Mouse (Mus musculus) E14TG2a.4 (cell line): ENCODE data around the gene Tnfrsf8.

Source experiments
- CTCF ChIP-seq: conservative IDR thresholded peaks from 2 replicates; pipeline ENCODE4 v1.5.1; 2014; ENCODE audit warnings: low read length
- NANOG ChIP-seq: IDR thresholded peaks from 2 replicates; pipeline ENCODE4 v1.6.1; 2014; ENCODE audit warnings: borderline replicate concordance, low read length, mixed read lengths

DNA sequence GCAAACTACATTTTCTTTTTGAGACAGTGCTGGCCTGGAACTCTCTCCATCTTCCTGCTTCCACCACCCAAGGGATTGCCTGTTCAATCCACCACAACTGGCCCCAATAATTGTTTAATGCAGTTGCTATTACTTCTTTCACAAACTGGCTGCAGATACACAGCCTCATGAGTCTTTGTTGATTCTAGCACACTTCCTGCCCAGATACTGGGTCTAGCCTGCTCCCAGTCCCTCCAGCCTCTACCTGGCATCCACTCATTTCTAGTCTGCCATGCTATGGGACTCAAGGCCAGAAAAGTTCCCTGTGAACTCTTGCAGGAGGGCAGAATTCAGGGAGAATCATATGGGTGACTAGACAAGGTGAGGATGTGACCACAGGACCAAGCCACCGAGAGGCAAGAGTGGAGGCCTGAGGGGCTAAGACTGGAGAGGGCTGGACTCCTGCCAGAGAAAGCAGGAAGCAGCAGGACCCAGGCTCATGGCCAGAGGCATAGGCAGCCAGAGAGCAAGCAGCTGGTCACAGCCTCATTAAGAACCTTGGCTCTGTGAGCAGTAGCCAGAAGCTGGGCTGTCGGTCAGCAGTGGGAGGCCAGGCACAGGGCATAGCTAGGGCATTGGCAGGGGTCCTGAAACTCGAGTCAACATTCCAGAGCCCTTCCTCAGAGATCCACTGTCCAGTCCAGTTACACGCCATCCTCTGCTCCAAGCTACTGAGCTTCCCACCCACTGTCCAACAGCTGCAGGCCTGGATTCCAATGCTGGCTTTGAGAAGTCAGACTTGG is 75.7 kb downstream of the Tnfrsf8 start:
- no peak for TF ChIP-seq CTCF
- no peak for TF ChIP-seq NANOG
